Mouse (Mus musculus) myocyte (in vitro differentiated cells): ENCODE measurements around the gene Gatad2b. TPM values are rescaled to one million over a fixed set of nuclear protein-coding genes. Genes with fewer than 3 reads are reported as not detected.

Experiments used
- H3K27me3 ChIP-seq: one replicate; pipeline ENCODE4 v1.6.1; 2011; ENCODE audit not compliant: control insufficient read depth, insufficient read depth, insufficient read length
- H3K36me3 ChIP-seq: one replicate; pipeline ENCODE4 v1.6.1; 2011; ENCODE audit not compliant: control insufficient read depth, insufficient read depth
- H3K4me2 ChIP-seq: one replicate; pipeline ENCODE4 v1.6.1; 2011; ENCODE audit warnings: low read depth, control low read depth
- H3K4me3 ChIP-seq: one replicate; pipeline ENCODE4 v1.5.1; 2011; ENCODE audit warnings: mild to moderate bottlenecking, control low read depth, moderate library complexity
- H3K79me2 ChIP-seq: one replicate; pipeline ENCODE4 v1.6.1; 2011; ENCODE audit not compliant: control insufficient read depth, insufficient read depth
- H3ac ChIP-seq: one replicate; pipeline ENCODE4 v1.6.1; 2011; ENCODE audit not compliant: control insufficient read depth, insufficient read length
- CEBPB ChIP-seq: IDR thresholded peaks from 2 replicates; pipeline ENCODE4 v1.6.1; 2011; ENCODE audit warnings: mild to moderate bottlenecking, moderate library complexity; ENCODE audit not compliant: poor library complexity, insufficient read depth, severe bottlenecking
- E2F4 ChIP-seq: IDR thresholded peaks from one replicate; pipeline ENCODE4 v1.6.1; 2011; ENCODE audit warnings: mild to moderate bottlenecking, control low read depth, moderate library complexity; ENCODE audit not compliant: insufficient read depth
- MAX ChIP-seq: IDR thresholded peaks from one replicate; pipeline ENCODE4 v1.6.1; 2011; ENCODE audit warnings: low read depth, mild to moderate bottlenecking, control low read depth
- MYOD1 ChIP-seq, 3 experiments: IDR thresholded peaks; one replicate each; pipeline ENCODE4 v1.6.1; 2011; ENCODE audit warnings: control low read depth in 2 of 3, low read depth in 2 of 3, mild to moderate bottlenecking in 2 of 3, moderate library complexity in 1 of 3; ENCODE audit not compliant: insufficient read length in 2 of 3, control insufficient read depth in 1 of 3
- MYOG ChIP-seq, 3 experiments: IDR thresholded peaks; one replicate each; pipeline ENCODE4 v1.6.1; 2011; ENCODE audit warnings: control low read depth in 2 of 3, low read depth in 2 of 3, mild to moderate bottlenecking in 2 of 3; ENCODE audit not compliant: insufficient read length in 2 of 3, control insufficient read depth in 1 of 3, insufficient read depth in 1 of 3
- POLR2A ChIP-seq: IDR thresholded peaks from one replicate; pipeline ENCODE4 v1.6.1; 2011; ENCODE audit warnings: low read depth, mild to moderate bottlenecking, control low read depth, moderate library complexity; ENCODE audit not compliant: insufficient read length
- POLR2AphosphoS2 ChIP-seq: IDR thresholded peaks from one replicate; pipeline ENCODE4 v1.6.1; 2011; ENCODE audit warnings: low read depth, control low read depth; ENCODE audit not compliant: insufficient read length
- REST ChIP-seq: IDR thresholded peaks from one replicate; pipeline ENCODE4 v1.6.1; 2011; ENCODE audit warnings: mild to moderate bottlenecking, control low read depth, moderate library complexity; ENCODE audit not compliant: insufficient read depth, insufficient read length
- SRF ChIP-seq: IDR thresholded peaks from one replicate; pipeline ENCODE4 v1.6.1; 2011; ENCODE audit warnings: low read depth; ENCODE audit not compliant: control insufficient read depth, insufficient read length
- TCF12 ChIP-seq: IDR thresholded peaks from one replicate; pipeline ENCODE4 v1.6.1; 2011; ENCODE audit warnings: mild to moderate bottlenecking, control low read depth; ENCODE audit not compliant: poor library complexity, insufficient read depth, severe bottlenecking
- TCF3 ChIP-seq: IDR thresholded peaks from one replicate; pipeline ENCODE4 v1.6.1; 2011; ENCODE audit warnings: low read depth, control low read depth; ENCODE audit not compliant: insufficient read length
- USF1 ChIP-seq: IDR thresholded peaks from one replicate; pipeline ENCODE4 v1.6.1; 2011; ENCODE audit warnings: low read depth, mild to moderate bottlenecking, control low read depth, moderate library complexity
- polyA plus RNA-seq: library from polyadenylated mRNA; unstranded; fragments of >200 nt; fragmentation: generic; extraction: Trizol; gene quantifications from one replicate; pipeline ENCODE4 v1.2.1, GENCODE M21; 2012; ENCODE audit warnings: missing spikeins

Gene Gatad2b
- polyA plus RNA-seq, 1 experiment, result 14.7 TPM

- H3K4me3 ChIP-seq, result no peak overlapping the region
- no peak overlapping the region for H3ac ChIP-seq
- TF ChIP-seq USF1 (no peak), POLR2AphosphoS2 (no peak), SRF (no peak), MAX (no peak), TCF12 (no peak), POLR2A (no peak), MYOD1 (IDR thresholded peaks at IDR 0.05; ENCODE audit: control insufficient read depth in 1 of 3, insufficient read length in 2 of 3, low read depth in 2 of 3) (no peak), MYOG (IDR thresholded peaks at IDR 0.05; ENCODE audit: control insufficient read depth in 1 of 3, insufficient read depth in 1 of 3, insufficient read length in 2 of 3, low read depth in 2 of 3) (no peak), E2F4 (no peak)
- no peak overlapping the region for H3K4me2 ChIP-seq
- H3K27me3 ChIP-seq, result no peaks in the 10 kb centered on the region
- H3K36me3 ChIP-seq, result no peaks in the 10 kb centered on the region
- no peaks in the 10 kb centered on the region for H3K79me2 ChIP-seq
Measured at GRCm38 (mm10) chr3:90266901-90267775, 25.8 kb upstream of the Gatad2b start.

DNA sequence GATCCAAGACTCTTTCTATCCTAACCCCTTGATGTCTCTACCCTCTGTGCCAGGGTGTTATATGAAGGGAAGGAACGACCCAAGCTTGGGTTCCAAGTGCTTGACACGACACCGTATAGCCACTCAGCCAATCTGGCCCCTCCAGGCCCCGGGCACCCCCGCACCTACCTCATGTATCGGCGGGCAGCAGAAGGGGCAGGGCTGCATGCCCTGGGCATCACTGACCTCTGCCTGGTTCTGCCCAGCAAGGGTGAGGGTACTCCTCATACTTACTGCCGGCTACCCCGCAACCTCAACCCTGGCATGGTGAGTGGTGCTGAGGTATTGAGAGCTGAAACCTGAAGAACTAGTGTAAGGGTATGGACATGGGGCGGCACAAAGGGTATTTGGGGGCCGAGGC lies 24.8 kb upstream of the Gatad2b start:
- H3K4me2 ChIP-seq, result no peak overlapping the region
- no peak overlapping the region for H3K4me3 ChIP-seq
- no peaks in the 10 kb centered on the region for H3K36me3 ChIP-seq
- H3K79me2 ChIP-seq, result no peaks in the 10 kb centered on the region
- no peak overlapping the region for H3ac ChIP-seq
- no peaks in the 10 kb centered on the region for H3K27me3 ChIP-seq
- no peak for TF ChIP-seq CEBPB
- no peak for TF ChIP-seq USF1

GRCm38 (mm10) chr3:90268971-90269370 lies 24.0 kb upstream of the Gatad2b start:
- Histone ChIP-seq H3K36me3 (no peaks in the 10 kb centered on the region), H3ac (no peak overlapping the region)
- TF ChIP-seq E2F4 (no peak), SRF (no peak), POLR2A (no peak), REST (no peak), TCF12 (no peak), CEBPB (no peak), POLR2AphosphoS2 (no peak), MYOD1 (IDR thresholded peaks at IDR 0.05; ENCODE audit: control insufficient read depth in 1 of 3, insufficient read length in 2 of 3, low read depth in 2 of 3) (no peak), MYOG (IDR thresholded peaks at IDR 0.05; ENCODE audit: control insufficient read depth in 1 of 3, insufficient read depth in 1 of 3, insufficient read length in 2 of 3, low read depth in 2 of 3) (no peak), TCF3 (no peak), MAX (no peak), USF1 (no peak)

GRCm38 (mm10) chr3:90270784-90271183 lies 22.2 kb upstream of the Gatad2b start:
- H3K4me2 ChIP-seq, result no peak overlapping the region
- no peak for TF ChIP-seq MAX
- TF ChIP-seq MYOD1 (IDR thresholded peaks at IDR 0.05; ENCODE audit: control insufficient read depth in 1 of 3, insufficient read length in 2 of 3, low read depth in 2 of 3), result no peak
- TF ChIP-seq MYOG (IDR thresholded peaks at IDR 0.05; ENCODE audit: control insufficient read depth in 1 of 3, insufficient read depth in 1 of 3, insufficient read length in 2 of 3, low read depth in 2 of 3), result no peak
- no peak for TF ChIP-seq TCF12
- no peak for TF ChIP-seq CEBPB
- TF ChIP-seq SRF, result no peak
- TF ChIP-seq POLR2A, result no peak
- TF ChIP-seq E2F4, result no peak
- no peak for TF ChIP-seq USF1
- no peak for TF ChIP-seq REST
- TF ChIP-seq TCF3, result no peak
- no peak for TF ChIP-seq POLR2AphosphoS2
- H3K79me2 ChIP-seq, result no peaks in the 10 kb centered on the region
- H3ac ChIP-seq, result no peak overlapping the region
- no peaks in the 10 kb centered on the region for H3K27me3 ChIP-seq
- H3K4me3 ChIP-seq, result no peak overlapping the region
- no peaks in the 10 kb centered on the region for H3K36me3 ChIP-seq

More at GRCm38 (mm10) chr3:90268971-90269370, 24.0 kb upstream of the Gatad2b start:
- Histone ChIP-seq H3K4me2 (no peak overlapping the region), H3K4me3 (no peak overlapping the region), H3K27me3 (no peaks in the 10 kb centered on the region), H3K79me2 (no peaks in the 10 kb centered on the region)

DNA sequence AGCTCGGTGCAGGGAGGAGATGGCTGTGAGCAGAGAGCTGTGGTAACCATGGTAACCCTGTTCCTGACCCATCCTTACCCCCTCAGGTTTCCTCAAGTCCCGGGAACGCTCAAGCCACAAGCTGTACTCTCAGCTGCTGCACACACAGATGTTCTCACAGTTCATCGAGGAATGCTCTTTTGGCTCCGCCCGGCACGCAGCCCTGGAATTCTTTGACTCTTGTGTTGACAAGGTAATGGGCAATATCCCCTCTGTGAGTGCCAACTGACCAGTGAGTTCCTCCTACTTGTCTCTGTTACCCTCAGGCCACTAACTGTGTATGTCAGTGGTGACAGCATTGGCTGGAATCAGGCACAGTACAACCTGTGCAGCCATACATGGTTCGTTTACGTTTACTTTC lies 20.8 kb upstream of the Gatad2b start:
- no peak overlapping the region for H3K4me3 ChIP-seq
- no peaks in the 10 kb centered on the region for H3K27me3 ChIP-seq
- no peaks in the 10 kb centered on the region for H3K36me3 ChIP-seq
- H3K4me2 ChIP-seq, result no peak overlapping the region
- H3ac ChIP-seq, result no peak overlapping the region
- H3K79me2 ChIP-seq, result no peaks in the 10 kb centered on the region
- TF ChIP-seq REST, result no peak
- no peak for TF ChIP-seq POLR2A
- no peak for TF ChIP-seq SRF
- no peak for TF ChIP-seq E2F4
- no peak for TF ChIP-seq MYOD1 (IDR thresholded peaks at IDR 0.05; ENCODE audit: control insufficient read depth in 1 of 3, insufficient read length in 2 of 3, low read depth in 2 of 3)
- TF ChIP-seq MAX, result no peak
